Comparison of ENCODE assay signal across 28 mouse cellular contexts in genomic region chr4:44544495-44544894, GRCm38 (mm10).
DNase-seq lines count a peak whose midpoint lies in the region; ATAC-seq and TF ChIP-seq lines count a peak whose summit lies in the region.
"Had no signal": no experiment of that assay in that cellular context is flagged by ENCODE, and none has a peak within 500 bp of the region (broad histone marks: within the 10 kb centered on the region; RNA-seq: fewer than 3 reads in every experiment).

No protein-coding gene starts in this region.

- H3K4me1 ChIP-seq in E14TG2a.4 (replicated peaks; ENCODE audit: low read depth, low read length) = peaks cover 89% of the 10 kb centered on the region
- peaks cover 9% of the 10 kb centered on the region for H3K4me1 ChIP-seq in ES-Bruce4 (ENCODE audit: control insufficient read depth, insufficient read depth, low read length)
- peaks cover 0 to 15% of the 10 kb centered on the region in 2 experiments; a peak in 2 of 4 replicates for H3K4me1 ChIP-seq in liver, embryonic 14.5 days (replicated peaks; ENCODE audit: control insufficient read depth in 2 of 2, insufficient read depth in 2 of 2, low read length in 1 of 2)
- H3K4me1 ChIP-seq: hindbrain, embryonic 10.5 days; hindbrain, embryonic 15.5 days; kidney, embryonic 15.5 days; midbrain, embryonic 12.5 days had no signal

- H3K27ac ChIP-seq in ES-Bruce4 (ENCODE audit: insufficient read depth, low read length) = peak overlapping the region; percentile 89
- H3K27ac ChIP-seq in liver, embryonic 14.5 days = no peak overlapping the region
- H3K27ac ChIP-seq: gastrocnemius, adult 2 months; hindbrain, embryonic 10.5 days; hindbrain, embryonic 15.5 days; kidney, embryonic 15.5 days; midbrain, embryonic 12.5 days; neural tube, embryonic 13.5 days; stomach, postnatal 0 days had no signal

- no peak for TF ChIP-seq POLR2A in ES-Bruce4 (IDR thresholded peaks at IDR 0.05; ENCODE audit: insufficient read depth, low read length)

- TF ChIP-seq CTCF in E14TG2a.4 (conservative IDR thresholded peaks at IDR 0.05; ENCODE audit: low read length) (no peak), ES-Bruce4 (IDR thresholded peaks at IDR 0.05; ENCODE audit: low read depth, low read length) (no peak)
- TF ChIP-seq CTCF in liver, embryonic 14.5 days (IDR thresholded peaks at IDR 0.05; ENCODE audit: low read depth) = no peak

- DNase-seq in c-Kit-positive CD71-positive TER-119-negative erythroid progenitor cells, embryonic 14.5 days (ENCODE audit: low read depth) = peak; percentile 19
- peak in 1 of 3 experiments; percentile 18 for DNase-seq in liver, embryonic 14.5 days (ENCODE audit: low read depth in 3 of 3, low spot score in 3 of 3)
- no peak for DNase-seq in kidney, adult 11 months
- DNase-seq in urinary bladder, postnatal 10 days (ENCODE audit: low spot score) = no peak
- DNase-seq: adrenal gland, postnatal 36 days; B cell, adult 2 months; cerebellum, adult 11 months; cerebellum, adult 9-10 months; gastrocnemius, adult 2 months; kidney, adult 18-20 months; layer of hippocampus, postnatal 36 days; lung, postnatal 36 days; right cerebral cortex, postnatal 4 days; thymus, adult 18-20 months; thymus, postnatal 25 days had no signal

- H3K9me3 ChIP-seq in E14TG2a.4 (ENCODE audit: low read length) = no peaks in the 10 kb centered on the region
- H3K9me3 ChIP-seq in ES-Bruce4 (replicated peaks; ENCODE audit: control insufficient read depth, insufficient read depth, low read length, poor library complexity, severe bottlenecking) = no peaks in the 10 kb centered on the region
- no peaks in the 10 kb centered on the region for H3K9me3 ChIP-seq in liver, embryonic 14.5 days (ENCODE audit: control insufficient read depth, low read length)
- H3K9me3 ChIP-seq: hindbrain, embryonic 10.5 days; hindbrain, embryonic 15.5 days; kidney, embryonic 15.5 days; midbrain, embryonic 12.5 days; neural tube, embryonic 13.5 days had no signal

- H3K4me3 ChIP-seq in E14TG2a.4 (replicated peaks; ENCODE audit: low read length) (peak overlapping the region; percentile 43; the same call in 1 of the 2 replicates), ES-Bruce4 (ENCODE audit: low read depth, low read length) (no peak overlapping the region)
- no peak overlapping the region for H3K4me3 ChIP-seq in liver, embryonic 14.5 days (ENCODE audit: insufficient read depth in 1 of 2, low read depth in 2 of 2, low read length in 2 of 2)
- H3K4me3 ChIP-seq: erythroblast, embryonic 14.5 days; gastrocnemius, adult 2 months; hindbrain, embryonic 10.5 days; hindbrain, embryonic 15.5 days; kidney, embryonic 15.5 days; midbrain, embryonic 12.5 days; neural tube, embryonic 13.5 days had no signal

- 27% methylated on average over 1 of the region's 1 CpGs for WGBS in liver, embryonic 14.5 days (ENCODE audit: insufficient replicate concordance)

- peak; percentile 79; the same call in 1 of the 2 replicates for ATAC-seq in liver, embryonic 14.5 days (ENCODE audit: insufficient read depth)
- no peak for ATAC-seq in monocyte, adult 5-6 weeks (replicated peaks; ENCODE audit: insufficient number of reproducible peaks, low FRiP score, low TSS enrichment, poor library complexity, severe bottlenecking)
- ATAC-seq: forebrain, embryonic 16.5 days; inflammation-experienced regulatory T-cells, adult 6 months; Patski had no signal

- H3K27me3 ChIP-seq in E14TG2a.4 (ENCODE audit: insufficient read depth, low read length) = peaks cover 5% of the 10 kb centered on the region; the same call in 1 of the 2 replicates
- no peaks in the 10 kb centered on the region for H3K27me3 ChIP-seq in ES-Bruce4 (ENCODE audit: control insufficient read depth, insufficient read depth, low read length, poor library complexity, severe bottlenecking)
- no peaks in the 10 kb centered on the region for H3K27me3 ChIP-seq in liver, embryonic 14.5 days (ENCODE audit: control insufficient read depth, insufficient read depth, low read length)
- H3K27me3 ChIP-seq: hindbrain, embryonic 15.5 days; midbrain, embryonic 12.5 days had no signal

- no peak for TF ChIP-seq EP300 in ES-Bruce4 (IDR thresholded peaks at IDR 0.05; ENCODE audit: insufficient read depth, low read depth, low read length)
- TF ChIP-seq EP300 in liver, embryonic 14.5 days (IDR thresholded peaks at IDR 0.05; ENCODE audit: low read depth) = no peak

- H3K9ac ChIP-seq in ES-Bruce4 (ENCODE audit: low read depth, poor library complexity, severe bottlenecking) = no peak overlapping the region
- H3K9ac ChIP-seq in liver, embryonic 14.5 days (replicated peaks) = no peak overlapping the region
- H3K9ac ChIP-seq: hindbrain, embryonic 15.5 days; kidney, embryonic 15.5 days; midbrain, embryonic 12.5 days; neural tube, embryonic 13.5 days had no signal

- H3K36me3 ChIP-seq in E14TG2a.4 (ENCODE audit: insufficient read depth, low read length) = no peaks in the 10 kb centered on the region
- no peaks in the 10 kb centered on the region for H3K36me3 ChIP-seq in ES-Bruce4 (ENCODE audit: control insufficient read depth, insufficient read depth, low read length, poor library complexity, severe bottlenecking)
- H3K36me3 ChIP-seq in liver, embryonic 14.5 days (replicated peaks; ENCODE audit: control insufficient read depth, insufficient read depth, low read depth) = no peaks in the 10 kb centered on the region
- H3K36me3 ChIP-seq: hindbrain, embryonic 10.5 days; hindbrain, embryonic 15.5 days; kidney, embryonic 15.5 days; midbrain, embryonic 12.5 days; neural tube, embryonic 13.5 days had no signal

- no peak overlapping the region for H3K4me2 ChIP-seq in liver, embryonic 14.5 days (ENCODE audit: low read depth)
- H3K4me2 ChIP-seq: hindbrain, embryonic 15.5 days; kidney, embryonic 15.5 days; midbrain, embryonic 12.5 days; neural tube, embryonic 13.5 days had no signal
